Mouse (Mus musculus) layer of hippocampus, adult 11-12 months (tissue): Measurements from ENCODE around the gene Palm2.

ENCODE experiments used
- DNase-seq: peaks from one replicate; pipeline ENCODE4 v3.0.0; 2022; ENCODE audit warnings: low spot score

Palm2 gene

GRCm38 (mm10) chr4:57622816-57623215, 188.8 kb downstream of the Palm2 start:
- no peak for DNase-seq

DNA sequence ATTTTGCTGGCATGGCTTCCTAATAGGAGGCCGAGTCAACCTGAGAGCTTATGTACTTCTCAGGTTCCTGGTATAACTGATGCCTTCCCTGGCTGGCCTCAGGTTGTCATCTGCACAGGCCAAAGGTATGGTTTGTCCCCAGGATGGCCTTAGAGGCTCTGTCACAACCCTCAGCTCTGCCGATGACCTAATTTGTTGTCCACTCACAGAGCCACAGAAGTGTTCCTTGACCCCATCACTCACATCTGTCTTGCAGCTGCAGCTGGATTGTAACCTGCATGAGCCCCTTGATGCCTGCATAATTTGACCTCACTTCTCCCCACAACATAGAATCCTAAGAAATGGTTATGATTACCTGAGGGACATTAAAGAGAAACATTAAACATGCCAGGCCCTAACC, 190.8 kb downstream of the Palm2 start:
- DNase-seq = no peak

DNA sequence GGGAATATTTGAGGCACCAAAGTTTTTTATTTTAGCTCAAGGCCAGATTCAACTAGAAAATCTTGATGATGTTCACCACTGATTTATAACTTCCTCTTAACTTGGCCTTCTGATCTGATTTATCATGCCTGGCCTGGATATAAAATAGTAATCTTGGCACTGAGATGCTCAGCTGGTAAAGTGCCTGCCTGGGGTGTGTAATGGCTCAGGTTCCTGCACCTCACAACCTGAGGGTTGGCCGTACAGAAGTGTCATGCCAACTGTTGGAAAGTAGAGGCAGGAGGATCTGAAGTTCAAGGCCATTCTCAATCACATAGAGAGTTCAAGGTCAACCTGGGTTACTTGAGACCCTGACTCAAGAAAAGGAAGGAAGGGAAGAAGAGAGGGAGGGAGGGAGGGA, 191.3 kb downstream of the Palm2 start:
- DNase-seq = no peak

GRCm38 (mm10) chr4:57625756-57626155, 191.7 kb downstream of the Palm2 start:
- no peak for DNase-seq

GRCm38 (mm10) chr4:57626921-57627320, 192.9 kb downstream of the Palm2 start:
- DNase-seq = no peak

DNA sequence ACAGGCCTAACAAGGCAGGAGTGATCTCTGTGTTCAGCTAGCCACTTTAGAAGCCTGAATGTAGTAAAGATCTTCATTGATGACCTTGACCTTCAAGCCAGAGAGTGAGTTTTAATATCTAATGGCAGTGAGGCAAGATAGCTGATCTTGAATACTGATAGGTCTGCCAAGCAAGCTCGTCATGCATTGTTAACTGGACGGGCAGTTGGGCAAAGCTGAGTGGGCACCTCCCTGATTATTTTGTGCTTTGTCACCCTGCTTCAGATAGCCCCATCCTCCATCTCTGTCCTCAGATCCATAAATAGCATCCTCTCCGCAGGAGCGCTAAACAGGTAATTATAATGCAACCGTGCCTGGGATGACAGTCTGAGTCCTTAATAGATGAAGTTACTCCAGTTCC, 198.3 kb downstream of the Palm2 start:
- no peak for DNase-seq

DNA sequence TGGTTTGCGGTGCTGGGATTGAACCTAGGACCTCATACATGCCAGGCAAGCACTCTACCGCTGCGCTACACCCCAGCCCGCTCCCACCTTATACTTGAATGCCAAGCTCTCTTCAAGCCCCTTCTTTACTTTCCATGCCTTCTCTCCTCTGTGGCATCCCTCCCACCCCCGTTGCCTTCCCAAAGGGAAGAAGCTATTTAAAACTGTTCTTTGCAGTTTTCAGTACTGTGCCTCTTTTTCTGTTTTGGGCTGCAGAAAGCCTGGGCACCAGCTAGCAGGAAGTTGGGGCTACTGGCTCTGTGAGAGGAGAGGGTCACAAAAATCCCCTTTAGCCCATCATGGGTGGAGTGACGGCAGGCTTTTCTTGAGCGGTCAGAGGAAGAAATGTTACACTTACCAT, 199.0 kb downstream of the Palm2 start:
- no peak for DNase-seq

GRCm38 (mm10) chr4:57634956-57635355, 200.9 kb downstream of the Palm2 start:
- no peak for DNase-seq

- DNase-seq = no peak
These were observed 202.9 kb downstream of the Palm2 start for GRCm38 (mm10) chr4:57636782-57637482.

- DNase-seq = no peak
These were observed 203.8 kb downstream of the Palm2 start for GRCm38 (mm10) chr4:57637636-57638386.

- DNase-seq = no peak
These were observed 204.9 kb downstream of the Palm2 start for GRCm38 (mm10) chr4:57638941-57639340.

- DNase-seq = no peak
These were observed 206.2 kb downstream of the Palm2 start for GRCm38 (mm10) chr4:57640222-57640621.

GRCm38 (mm10) chr4:57640971-57641370, 206.9 kb downstream of the Palm2 start:
- DNase-seq = no peak

GRCm38 (mm10) chr4:57650994-57651393, 216.9 kb downstream of the Palm2 start:
- DNase-seq = no peak

DNA sequence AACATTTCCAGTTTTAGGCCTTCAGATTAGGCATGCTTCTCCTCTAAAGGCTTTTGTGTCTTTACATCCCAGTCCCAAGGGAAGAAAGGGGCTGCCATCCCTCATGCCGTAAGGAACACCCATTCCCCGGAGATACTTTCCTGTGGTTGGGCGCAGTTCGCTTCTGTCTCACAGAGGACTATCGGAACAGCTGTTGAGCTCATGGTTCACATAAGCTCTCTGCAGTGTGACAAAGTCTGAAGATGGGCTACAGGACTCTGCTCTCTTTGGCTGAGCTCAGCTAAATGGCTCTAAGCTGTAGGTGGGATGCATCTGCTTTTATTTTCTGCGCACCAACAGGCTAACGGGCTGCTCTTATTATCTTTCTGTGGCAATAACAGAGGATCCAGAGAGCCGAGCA, 217.5 kb downstream of the Palm2 start:
- DNase-seq = no peak

DNA sequence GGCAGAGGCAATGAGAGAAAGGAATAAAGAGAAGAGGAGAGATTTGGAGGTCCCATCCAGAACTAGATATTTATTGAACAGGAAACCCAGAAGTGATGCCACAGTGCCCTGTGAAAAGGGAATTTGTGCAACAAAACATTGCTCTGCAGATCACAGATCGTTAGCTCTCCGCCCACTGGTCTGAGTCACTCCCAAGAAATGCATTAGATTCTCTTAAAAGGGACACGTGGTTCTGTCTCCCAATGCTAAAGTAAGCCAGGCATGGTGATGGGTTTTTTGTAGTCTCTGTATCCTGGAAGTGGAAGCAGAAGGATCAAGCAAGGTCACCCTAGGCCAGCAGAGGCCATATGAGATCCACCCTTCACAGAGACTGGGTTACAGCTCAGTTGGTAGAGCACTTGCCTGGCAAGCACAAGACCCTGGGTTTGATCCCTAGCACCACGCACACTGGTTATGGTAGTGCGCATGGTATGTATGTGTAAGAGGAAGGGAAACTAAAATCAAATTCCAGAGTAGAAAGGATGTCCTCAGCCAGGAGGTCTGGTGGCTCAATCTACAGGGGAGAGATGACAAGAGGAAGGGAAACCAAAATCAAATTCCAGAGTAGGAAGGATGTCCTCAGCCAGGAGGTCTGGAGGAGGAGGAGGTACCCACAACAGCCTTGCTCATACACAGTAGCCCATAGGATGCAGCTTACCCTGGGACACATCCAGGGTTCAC, 218.3 kb downstream of the Palm2 start:
- no peak for DNase-seq

GRCm38 (mm10) chr4:57655966-57656365, 221.9 kb downstream of the Palm2 start:
- DNase-seq = no peak

GRCm38 (mm10) chr4:57656388-57656787, 222.3 kb downstream of the Palm2 start:
- peak; percentile 66 for DNase-seq

- DNase-seq = no peak
These were observed 222.8 kb downstream of the Palm2 start for GRCm38 (mm10) chr4:57656861-57657260.

DNA sequence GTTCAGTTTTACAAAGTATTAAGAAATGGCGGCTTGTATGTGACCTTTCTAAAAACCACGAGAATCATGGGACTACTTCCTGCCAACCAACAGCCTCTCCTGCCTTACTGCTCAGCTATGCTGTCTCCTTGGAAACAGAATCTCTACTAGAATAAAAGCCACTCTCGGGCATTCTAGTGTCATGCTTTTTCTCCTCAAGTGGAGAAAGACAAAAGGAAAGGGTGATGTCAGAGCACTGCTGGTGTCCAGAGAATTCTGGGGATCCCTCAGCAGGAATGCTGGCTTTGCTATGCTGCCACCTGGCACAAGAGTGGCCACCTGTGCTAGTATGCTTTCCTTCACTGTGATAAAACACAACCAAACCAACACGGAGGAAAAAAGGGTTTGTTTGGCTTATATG, 226.4 kb downstream of the Palm2 start:
- DNase-seq = no peak

GRCm38 (mm10) chr4:57666101-57666500, 232.1 kb downstream of the Palm2 start:
- DNase-seq = no peak

- DNase-seq = no peak
These were observed 236.9 kb downstream of the Palm2 start for GRCm38 (mm10) chr4:57670813-57671469.
